Mouse (Mus musculus) midbrain, embryonic 16.5 days (tissue): ENCODE results near the gene Eif2ak3. TPM values are rescaled to one million over a fixed set of nuclear protein-coding genes. Genes with fewer than 3 reads are reported as not detected.
A peak's percentile ranks its signal among the peaks of the same experiment; 100 is the strongest.

Experiments used
- ATAC-seq: fragments of 200-750 bp; cut with Nextera tagmentation; 2 replicates; pipeline ENCODE4 v1.8.0; 2017; ENCODE audit warnings: moderate TSS enrichment
- H3K27ac ChIP-seq: fragments of 300-500 bp; sonication (generic); 2 replicates; pipeline ENCODE4 v1.5.1; 2014; ENCODE audit warnings: mild to moderate bottlenecking, low read length, mixed read lengths
- H3K27me3 ChIP-seq: fragments of 300-500 bp; sonication (generic); 2 replicates; pipeline ENCODE4 v1.6.1; 2014; ENCODE audit warnings: low read depth, low read length, mixed read lengths; ENCODE audit not compliant: control insufficient read depth, insufficient read depth
- H3K36me3 ChIP-seq: fragments of 300-500 bp; sonication (generic); 2 replicates; pipeline ENCODE4 v1.6.1; 2014; ENCODE audit warnings: mild to moderate bottlenecking, low read length, moderate library complexity, mixed read lengths; ENCODE audit not compliant: control insufficient read depth, insufficient read depth
- H3K4me1 ChIP-seq: fragments of 300-500 bp; sonication (generic); 2 replicates; pipeline ENCODE4 v1.6.1; 2014; ENCODE audit warnings: mild to moderate bottlenecking, low read length, mixed read lengths; ENCODE audit not compliant: control insufficient read depth, insufficient read depth
- H3K4me2 ChIP-seq: fragments of 300-500 bp; sonication (generic); 2 replicates; pipeline ENCODE4 v1.6.1; 2014; ENCODE audit warnings: mild to moderate bottlenecking, low read length, mixed read lengths
- H3K4me3 ChIP-seq: fragments of 300-500 bp; sonication (generic); 2 replicates; pipeline ENCODE4 v1.5.1; 2014; ENCODE audit warnings: low read depth, mild to moderate bottlenecking, low read length, moderate library complexity, mixed read lengths
- H3K9ac ChIP-seq: fragments of 300-500 bp; sonication (generic); 2 replicates; pipeline ENCODE4 v1.6.1; 2014; ENCODE audit warnings: low read depth, low read length, mixed read lengths
- H3K9me3 ChIP-seq: fragments of 300-500 bp; sonication (generic); replicated peaks from 2 replicates; pipeline ENCODE4 v1.6.1; 2014; ENCODE audit warnings: mild to moderate bottlenecking, low read length, mixed read lengths; ENCODE audit not compliant: control insufficient read depth, poor library complexity, severe bottlenecking
- WGBS: fragments of 180-500 bp; shearing (Covaris S2); extraction: QIAGEN DNeasy Blood & Tissue Kit; methylation state at CpG from one replicate; pipeline ENCODE4 v1.1.7; 2014; 5-methylcytosine and 5-hydroxymethylcytosine counted together
- polyA plus RNA-seq: library from polyadenylated mRNA; unstranded; fragments of >200 nt; fragmentation: Nextera tagmentation; extraction: Ambion mirVana; gene quantifications from 2 replicates; pipeline ENCODE4 v1.2.1, GENCODE M21; 2015

The Eif2ak3 gene
- polyA plus RNA-seq, 1 experiment from 2014 or later: 12.5 TPM

GRCm38 (mm10) chr6:70909572-70909971 is 65.3 kb downstream of the Eif2ak3 start:
- Histone ChIP-seq H3K4me3 (no peak overlapping the region), H3K27ac (no peak overlapping the region), H3K9ac (no peak overlapping the region), H3K9me3 (no peaks in the 10 kb centered on the region), H3K4me1 (0 out of 2 replicates have a peak, but pooled peaks cover 3% of the 10 kb centered on the region), H3K4me2 (no peak overlapping the region), H3K36me3 (peaks cover 5% of the 10 kb centered on the region), H3K27me3 (no peaks in the 10 kb centered on the region; the same call in 1 of the 2 replicates)
- 90% methylated on average over 7 of the region's 7 CpGs for WGBS
- ATAC-seq: no peak

GRCm38 (mm10) chr6:70910285-70910684 is 66.0 kb downstream of the Eif2ak3 start:
- Histone ChIP-seq H3K9me3 (no peaks in the 10 kb centered on the region), H3K4me3 (no peak overlapping the region), H3K27ac (no peak overlapping the region), H3K36me3 (peaks cover 2% of the 10 kb centered on the region), H3K4me1 (0 out of 2 replicates have a peak, but pooled peaks cover 3% of the 10 kb centered on the region), H3K9ac (no peak overlapping the region), H3K4me2 (no peak overlapping the region), H3K27me3 (no peaks in the 10 kb centered on the region; the same call in 1 of the 2 replicates)
- ATAC-seq: no peak
- 76% methylated on average over 4 of the region's 4 CpGs for WGBS

- WGBS: 12% methylated on average over 20 of the region's 20 CpGs
- peak; percentile 82 for ATAC-seq
- Histone ChIP-seq H3K4me2 (peak overlapping the region; percentile 47), H3K36me3 (no peaks in the 10 kb centered on the region), H3K27me3 (no peaks in the 10 kb centered on the region; the same call in 1 of the 2 replicates), H3K4me3 (peak overlapping the region; percentile 22; the same call in 1 of the 2 replicates), H3K9me3 (no peaks in the 10 kb centered on the region), H3K9ac (no peak overlapping the region), H3K4me1 (0 out of 2 replicates have a peak, but pooled peaks cover 3% of the 10 kb centered on the region), H3K27ac (no peak overlapping the region)
Measured at GRCm38 (mm10) chr6:70911668-70912395, 67.5 kb downstream of the Eif2ak3 start.

GRCm38 (mm10) chr6:70912396-70912765 is 68.1 kb downstream of the Eif2ak3 start:
- Histone ChIP-seq H3K27ac (no peak overlapping the region), H3K4me3 (peak overlapping the region; percentile 22; the same call in 1 of the 2 replicates), H3K36me3 (no peaks in the 10 kb centered on the region), H3K9me3 (no peaks in the 10 kb centered on the region), H3K4me2 (peak overlapping the region; percentile 47), H3K4me1 (0 out of 2 replicates have a peak, but pooled peaks cover 3% of the 10 kb centered on the region), H3K27me3 (no peaks in the 10 kb centered on the region; the same call in 1 of the 2 replicates), H3K9ac (no peak overlapping the region)
- peak; percentile 53 for ATAC-seq
- WGBS: 62% methylated on average over 7 of the region's 7 CpGs

GRCm38 (mm10) chr6:70918827-70919226 is 74.5 kb downstream of the Eif2ak3 start, which contains the start of gene Tex37:
Tex37 (minus strand) TSS chr6:70918927.
- Histone ChIP-seq H3K4me2 (no peak within 1 kb of the TSS), H3K4me1 (peaks cover 7% of the 10 kb centered on the region), H3K9me3 (no peaks in the 10 kb centered on the region), H3K4me3 (no peak within 1 kb of the TSS), H3K36me3 (no peaks in the 10 kb centered on the region), H3K9ac (no peak within 1 kb of the TSS), H3K27me3 (no peaks in the 10 kb centered on the region), H3K27ac (no peak within 1 kb of the TSS)
- WGBS: 85% methylated on average over 3 of the region's 3 CpGs
- no peak for ATAC-seq

GRCm38 (mm10) chr6:70921274-70922074 is 77.2 kb downstream of the Eif2ak3 start:
- H3K27ac ChIP-seq: peak overlapping the region; percentile 57; the same call in 1 of the 2 replicates
- no peaks in the 10 kb centered on the region for H3K27me3 ChIP-seq
- ATAC-seq: peak; percentile 85
- peak overlapping the region; percentile 43 for H3K9ac ChIP-seq
- H3K4me1 ChIP-seq: peaks cover 7% of the 10 kb centered on the region
- no peaks in the 10 kb centered on the region for H3K36me3 ChIP-seq
- peak overlapping the region; percentile 53 for H3K4me2 ChIP-seq
- H3K4me3 ChIP-seq: peak overlapping the region; percentile 21; the same call in 1 of the 2 replicates
- 2% methylated on average over 22 of the region's 22 CpGs for WGBS
- no peaks in the 10 kb centered on the region for H3K9me3 ChIP-seq

- Histone ChIP-seq H3K9me3 (no peaks in the 10 kb centered on the region), H3K27me3 (no peaks in the 10 kb centered on the region), H3K36me3 (no peaks in the 10 kb centered on the region), H3K4me2 (no peak overlapping the region), H3K4me1 (no peaks in the 10 kb centered on the region), H3K9ac (no peak overlapping the region), H3K27ac (no peak overlapping the region), H3K4me3 (no peak overlapping the region)
- no peak for ATAC-seq
- WGBS: 81% methylated on average over 2 of the region's 2 CpGs
Measured at GRCm38 (mm10) chr6:70931801-70932200, 87.5 kb downstream of the Eif2ak3 start.

GRCm38 (mm10) chr6:70953274-70953673 is 109.0 kb downstream of the Eif2ak3 start:
- no peaks in the 10 kb centered on the region for H3K36me3 ChIP-seq
- H3K9me3 ChIP-seq: no peaks in the 10 kb centered on the region
- H3K27ac ChIP-seq: no peak overlapping the region
- peaks cover 37% of the 10 kb centered on the region for H3K27me3 ChIP-seq
- 76% methylated on average over 7 of the region's 7 CpGs for WGBS
- ATAC-seq: no peak
- H3K4me1 ChIP-seq: peaks cover 10% of the 10 kb centered on the region
- H3K4me3 ChIP-seq: no peak overlapping the region
- H3K4me2 ChIP-seq: no peak overlapping the region
- no peak overlapping the region for H3K9ac ChIP-seq
